Mouse (Mus musculus) kidney, adult 2 months (tissue): ENCODE results near the gene Sphk2.

Source experiments
- CTCF ChIP-seq: fragments of 200-500 bp; conservative IDR thresholded peaks from 2 replicates; pipeline ENCODE4 v1.5.1; 2011; ENCODE audit warnings: low read depth, mild to moderate bottlenecking, control low read depth, low read length, moderate library complexity, mixed read lengths; ENCODE audit not compliant: insufficient read depth, insufficient read length
- POLR2A ChIP-seq: fragments of 200-500 bp; IDR thresholded peaks from one replicate; pipeline ENCODE4 v1.6.1; 2011; ENCODE audit warnings: low read depth, low read length, control low read depth

GRCm38 (mm10) chr7:45665303-45666138 lies 52.3 kb downstream of the Sphk2 start:
- no peak for TF ChIP-seq CTCF
- TF ChIP-seq POLR2A = no peak
